Mouse (Mus musculus): ENCODE measurements around the gene Plagl1.

DNA sequence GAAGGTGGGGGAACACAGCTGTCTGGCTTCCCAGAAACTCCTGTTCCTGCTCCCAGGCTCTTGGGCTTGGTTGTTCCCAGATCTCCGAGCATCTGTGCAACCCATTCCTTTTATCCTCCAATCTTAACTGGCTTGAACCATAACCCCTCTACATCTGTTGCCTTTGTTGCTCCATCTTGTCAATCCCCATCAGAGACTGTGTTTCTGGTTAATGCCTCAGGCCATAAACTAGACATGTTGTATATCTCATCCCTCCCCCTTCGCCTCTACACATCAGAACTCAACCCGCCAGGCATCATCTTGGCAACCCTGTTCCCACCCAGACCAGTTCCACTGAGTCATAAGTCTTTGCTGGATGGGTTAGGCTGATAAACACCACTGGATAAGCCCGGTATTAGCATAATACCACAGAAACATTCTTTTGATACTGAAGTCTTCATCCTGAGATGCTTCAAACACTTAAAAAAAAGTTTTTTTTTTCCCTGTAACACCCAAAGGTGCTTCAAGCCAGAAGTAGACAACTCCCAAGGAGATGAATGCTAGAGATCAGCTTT lies 92.6 kb downstream of the Plagl1 start:
- no peak for TF ChIP-seq CTCF (IDR thresholded peaks at IDR 0.05 in 2 of 3, conservative IDR thresholded peaks at IDR 0.05 in 1 of 3; ENCODE audit: control insufficient read depth in 1 of 3, insufficient read depth in 1 of 3, low read depth in 2 of 3, low read length in 3 of 3, poor library complexity in 1 of 3, severe bottlenecking in 1 of 3)
- TF ChIP-seq SMC3 (IDR thresholded peaks at IDR 0.05; ENCODE audit: low read depth, low read length): no peak
- no peak for TF ChIP-seq USF1 (IDR thresholded peaks at IDR 0.05; ENCODE audit: low read depth, low read length)
- no peak for TF ChIP-seq MAZ (IDR thresholded peaks at IDR 0.05; ENCODE audit: low read depth, low read length)
- no peak for TF ChIP-seq POLR2A (IDR thresholded peaks at IDR 0.05; ENCODE audit: control insufficient read depth in 1 of 2, insufficient read depth in 1 of 2, low read depth in 1 of 2, low read length in 2 of 2, poor library complexity in 1 of 2)
- TF ChIP-seq E2F4 (IDR thresholded peaks at IDR 0.05; ENCODE audit: borderline replicate concordance, low read depth, low read length): no peak
- TF ChIP-seq TAL1 (IDR thresholded peaks at IDR 0.05; ENCODE audit: low read length): no peak
- no peak for TF ChIP-seq CHD2 (IDR thresholded peaks at IDR 0.05; ENCODE audit: low read length)
- no peak for TF ChIP-seq USF2 (IDR thresholded peaks at IDR 0.05; ENCODE audit: borderline replicate concordance in 1 of 2, insufficient read depth in 1 of 2, low read depth in 1 of 2, low read length in 2 of 2)
- no peak for TF ChIP-seq NRF1 (IDR thresholded peaks at IDR 0.05; ENCODE audit: insufficient read depth, low read depth, low read length, poor library complexity, severe bottlenecking)
